Mouse (Mus musculus): ENCODE measurements at regions not wholly inside any gene's neighbourhood (a gene's known extent, or its start where the extent isn't known, plus 50 kb on each side); places are given as distances from the start of the nearest gene placed in this dataset.

- intact Hi-C loops (cut with DNase I): no loop called here
Measured at GRCm38 (mm10) chr2:128298996-128299395, 173.2 kb downstream of the Bcl2l11 start.

- intact Hi-C loops (cut with DNase I): no loop called here
Measured at GRCm38 (mm10) chr2:128301709-128302108, 175.9 kb downstream of the Bcl2l11 start.

- intact Hi-C loops (cut with DNase I): no loop called here
Measured at GRCm38 (mm10) chr2:128304063-128304712, 178.3 kb downstream of the Bcl2l11 start.

- intact Hi-C loops (cut with DNase I): no loop called here
Measured at GRCm38 (mm10) chr2:128306693-128307092, 180.9 kb downstream of the Bcl2l11 start.

GRCm38 (mm10) chr2:128309541-128310030, 183.7 kb downstream of the Bcl2l11 start:
- intact Hi-C loops (cut with DNase I): no loop called here

- intact Hi-C loops (cut with DNase I): no loop called here
Measured at GRCm38 (mm10) chr2:128310081-128310480, 184.2 kb downstream of the Bcl2l11 start.

- intact Hi-C loops (cut with DNase I): no loop called here
Measured at GRCm38 (mm10) chr2:128312084-128312594, 186.3 kb downstream of the Bcl2l11 start.

GRCm38 (mm10) chr2:128312659-128313581, 187.1 kb downstream of the Bcl2l11 start:
- intact Hi-C loops (cut with DNase I): no loop called here

GRCm38 (mm10) chr2:128313582-128313918, 187.7 kb downstream of the Bcl2l11 start:
- intact Hi-C loops (cut with DNase I): no loop called here

GRCm38 (mm10) chr2:128313948-128314347, 188.1 kb downstream of the Bcl2l11 start:
- intact Hi-C loops (cut with DNase I): no loop called here

- intact Hi-C loops (cut with DNase I): no loop called here
Measured at GRCm38 (mm10) chr2:128316516-128316915, 190.7 kb downstream of the Bcl2l11 start.

GRCm38 (mm10) chr2:128318266-128318665, 192.4 kb downstream of the Bcl2l11 start:
- intact Hi-C loops (cut with DNase I): no loop called here

- intact Hi-C loops (cut with DNase I): no loop called here
Measured at GRCm38 (mm10) chr2:128318956-128319355, 193.1 kb downstream of the Bcl2l11 start.

GRCm38 (mm10) chr2:128321475-128321874, 195.6 kb downstream of the Bcl2l11 start:
- intact Hi-C loops (cut with DNase I): no loop called here

- intact Hi-C loops (cut with DNase I): no loop called here
Measured at GRCm38 (mm10) chr2:128324256-128325096, 198.6 kb downstream of the Bcl2l11 start.

GRCm38 (mm10) chr2:128325097-128325421, 199.2 kb downstream of the Bcl2l11 start:
- intact Hi-C loops (cut with DNase I): no loop called here

GRCm38 (mm10) chr2:128325456-128325855, 199.6 kb downstream of the Bcl2l11 start:
- intact Hi-C loops (cut with DNase I): no loop called here

GRCm38 (mm10) chr2:128330833-128331232, 205.0 kb downstream of the Bcl2l11 start:
- intact Hi-C loops (cut with DNase I): no loop called here

GRCm38 (mm10) chr2:128331275-128331674, 205.4 kb downstream of the Bcl2l11 start:
- intact Hi-C loops (cut with DNase I): no loop called here

- intact Hi-C loops (cut with DNase I): no loop called here
Measured at GRCm38 (mm10) chr2:128331681-128332080, 205.8 kb downstream of the Bcl2l11 start.

GRCm38 (mm10) chr2:128333401-128334142, 207.7 kb downstream of the Bcl2l11 start:
- intact Hi-C loops (cut with DNase I): no loop called here
